Mouse (Mus musculus) cerebellum, adult 11 months (tissue): Measurements from ENCODE around the gene 1110059E24Rik.
A peak's percentile ranks its signal among the peaks of the same experiment; 100 is the strongest.
"Not testable (repeated sequence)": the region's sequence is repeated elsewhere in the genome, so short reads cannot be mapped to it uniquely, and the experiment has no call there.

Experiments
- DNase-seq: peaks from one replicate; pipeline ENCODE4 v3.0.0; 2022

Gene 1110059E24Rik

GRCm38 (mm10) chr19:21652285-21653171 is at the start of gene 1110059E24Rik:
1110059E24Rik (minus strand) TSS chr19:21652976.
- DNase-seq: peak; percentile 97

GRCm38 (mm10) chr19:21680986-21681385 is 28.2 kb upstream of the 1110059E24Rik start:
- no peak for DNase-seq

- DNase-seq: no peak
Measured at GRCm38 (mm10) chr19:21680091-21680490, 27.3 kb upstream of the 1110059E24Rik start.

GRCm38 (mm10) chr19:21674354-21675096 is 21.7 kb upstream of the 1110059E24Rik start:
- DNase-seq: no peak

GRCm38 (mm10) chr19:21669650-21670049 is 16.9 kb upstream of the 1110059E24Rik start:
- DNase-seq: no peak

- DNase-seq: no peak
Measured at GRCm38 (mm10) chr19:21663756-21664456, 11.1 kb upstream of the 1110059E24Rik start.

- DNase-seq: no peak
Measured at GRCm38 (mm10) chr19:21660734-21661133, 8.0 kb upstream of the 1110059E24Rik start.

GRCm38 (mm10) chr19:21654788-21655187 is 2.0 kb upstream of the 1110059E24Rik start:
- DNase-seq: no peak

GRCm38 (mm10) chr19:21653172-21653981 is 601 bp upstream of the 1110059E24Rik start, which contains the start of gene Abhd17b:
Abhd17b (plus strand) TSS chr19:21653185.
- DNase-seq: peak; percentile 57

GRCm38 (mm10) chr19:21651664-21652063 is 1.1 kb downstream of the 1110059E24Rik start:
- DNase-seq: no peak

GRCm38 (mm10) chr19:21646142-21646541 is 6.6 kb downstream of the 1110059E24Rik start:
- no peak for DNase-seq

- DNase-seq: no peak
Measured at GRCm38 (mm10) chr19:21645301-21645700, 7.5 kb downstream of the 1110059E24Rik start.

- DNase-seq: no peak
Measured at GRCm38 (mm10) chr19:21643935-21644334, 8.8 kb downstream of the 1110059E24Rik start.

- DNase-seq: no peak
Measured at GRCm38 (mm10) chr19:21637672-21638071, 15.1 kb downstream of the 1110059E24Rik start.

GRCm38 (mm10) chr19:21636907-21637306 is 15.9 kb downstream of the 1110059E24Rik start:
- DNase-seq: no peak

GRCm38 (mm10) chr19:21635406-21635805 is 17.4 kb downstream of the 1110059E24Rik start:
- no peak for DNase-seq

- no peak for DNase-seq
Measured at GRCm38 (mm10) chr19:21630656-21631331, 22.0 kb downstream of the 1110059E24Rik start.

GRCm38 (mm10) chr19:21629501-21629900 is 23.3 kb downstream of the 1110059E24Rik start:
- no peak for DNase-seq

GRCm38 (mm10) chr19:21629030-21629429 is 23.7 kb downstream of the 1110059E24Rik start:
- DNase-seq: no peak

- DNase-seq: not testable (repeated sequence)
Measured at GRCm38 (mm10) chr19:21628440-21628839, 24.3 kb downstream of the 1110059E24Rik start.

GRCm38 (mm10) chr19:21626271-21626988 is 26.3 kb downstream of the 1110059E24Rik start:
- DNase-seq: no peak
